Comparison of ENCODE assay signal across 9 mouse cellular contexts in genomic region chr11:95990886-95991708, GRCm38 (mm10). TPM values are rescaled to one million over a fixed set of nuclear protein-coding genes. Genes with fewer than 3 reads are reported as not detected.
DNase-seq lines count a peak whose midpoint lies in the region; ATAC-seq lines count a peak whose summit lies in the region.
"Had no signal": no experiment of that assay in that cellular context is flagged by ENCODE, and none has a peak within 500 bp of the region (broad histone marks: within the 10 kb centered on the region; RNA-seq: fewer than 3 reads in every experiment).

No protein-coding gene starts in this region.

- H3K4me3 ChIP-seq in kidney, embryonic 16.5 days (ENCODE audit: low read length), result peak overlapping the region; percentile 50
- H3K4me3 ChIP-seq in heart, embryonic 15.5 days, result peak overlapping the region; percentile 59
- H3K4me3 ChIP-seq in stomach, embryonic 14.5 days (ENCODE audit: low read depth, low read length), result peak overlapping the region; percentile 50

- peak overlapping the region; percentile 70 for H3K4me2 ChIP-seq in kidney, embryonic 16.5 days (replicated peaks; ENCODE audit: low read depth, low read length)
- H3K4me2 ChIP-seq in heart, embryonic 15.5 days, result peak overlapping the region; percentile 90
- H3K4me2 ChIP-seq in stomach, embryonic 14.5 days (replicated peaks; ENCODE audit: low read depth, low read length), result peak overlapping the region; percentile 80

- H3K27me3 ChIP-seq in kidney, embryonic 16.5 days (ENCODE audit: insufficient read depth, low read length), result no peaks in the 10 kb centered on the region
- no peaks in the 10 kb centered on the region for H3K27me3 ChIP-seq in heart, embryonic 15.5 days
- H3K27me3 ChIP-seq in stomach, embryonic 14.5 days (ENCODE audit: control insufficient read depth, insufficient read depth, low read length), result no peaks in the 10 kb centered on the region

- peaks cover 4% of the 10 kb centered on the region; the same call in 1 of the 2 replicates for H3K9me3 ChIP-seq in kidney, embryonic 16.5 days (ENCODE audit: low read length)
- no peaks in the 10 kb centered on the region for H3K9me3 ChIP-seq in heart, embryonic 15.5 days (replicated peaks)
- no peaks in the 10 kb centered on the region for H3K9me3 ChIP-seq in stomach, embryonic 14.5 days (ENCODE audit: control insufficient read depth, low read depth, low read length)

- DNase-seq in kidney, adult 18-20 months, result no peak
- peak; percentile 93 for DNase-seq in embryo, embryonic 10.5 days (ENCODE audit: low spot score)
- DNase-seq in liver, result peak; percentile 70
- no peak for DNase-seq in cerebellum, postnatal 36 days
- DNase-seq in adrenal gland, adult 2 months, result no peak

- peak overlapping the region; percentile 76 for H3K9ac ChIP-seq in kidney, embryonic 16.5 days (replicated peaks; ENCODE audit: low read length)
- peak overlapping the region; percentile 73 for H3K9ac ChIP-seq in heart, embryonic 15.5 days
- H3K9ac ChIP-seq in stomach, embryonic 14.5 days (replicated peaks; ENCODE audit: low read depth, low read length), result peak overlapping the region; percentile 67

- peaks cover 64% of the 10 kb centered on the region for H3K4me1 ChIP-seq in kidney, embryonic 16.5 days (ENCODE audit: insufficient read depth, low read length)
- H3K4me1 ChIP-seq in heart, embryonic 15.5 days (replicated peaks), result peaks cover 57% of the 10 kb centered on the region
- H3K4me1 ChIP-seq in stomach, embryonic 14.5 days (ENCODE audit: control insufficient read depth, insufficient read depth, low read length), result peaks cover 54% of the 10 kb centered on the region

- peak; percentile 88 for ATAC-seq in kidney, embryonic 16.5 days (ENCODE audit: low FRiP score, low TSS enrichment)
- peak; percentile 50 for ATAC-seq in heart, embryonic 15.5 days (replicated peaks; ENCODE audit: insufficient number of reproducible peaks, insufficient read depth, low FRiP score, low read depth)
- peak; percentile 72 for ATAC-seq in stomach, embryonic 14.5 days (ENCODE audit: insufficient number of reproducible peaks, insufficient read depth, low FRiP score, low read depth)

- H3K27ac ChIP-seq in kidney, embryonic 16.5 days (ENCODE audit: low read length), result peak overlapping the region; percentile 98
- peak overlapping the region; percentile 84 for H3K27ac ChIP-seq in heart, embryonic 15.5 days
- H3K27ac ChIP-seq in stomach, embryonic 14.5 days (ENCODE audit: low read length), result peak overlapping the region; percentile 92

- H3K36me3 ChIP-seq in kidney, embryonic 16.5 days (ENCODE audit: insufficient read depth, low read length), result peaks cover 6% of the 10 kb centered on the region; the same call in 1 of the 2 replicates
- H3K36me3 ChIP-seq in heart, embryonic 15.5 days, result no peaks in the 10 kb centered on the region
- H3K36me3 ChIP-seq in stomach, embryonic 14.5 days (ENCODE audit: control insufficient read depth, insufficient read depth, low read length), result no peaks in the 10 kb centered on the region; the same call in 1 of the 2 replicates

- WGBS in kidney, embryonic 16.5 days, result 7% methylated on average over 31 of the region's 49 CpGs
- 6% methylated on average over 44 of the region's 49 CpGs for WGBS in heart, embryonic 15.5 days
- 5% methylated on average over 28 of the region's 49 CpGs for WGBS in stomach, embryonic 14.5 days

RNA-seq across cellular contexts. Expression of gene Igf2bp1, which starts 14.6 kb away (rescaled TPM):
- polyA plus RNA-seq in kidney, embryonic 16.5 days (2015; fragmentation: Nextera tagmentation; extraction: Ambion mirVana), result 57.2 and 62.5 TPM in 2 replicates
- 20.6 and 25.7 TPM in 2 replicates for polyA plus RNA-seq in heart, embryonic 15.5 days (2015; fragmentation: Nextera tagmentation; extraction: Ambion mirVana)
- polyA plus RNA-seq in stomach, embryonic 14.5 days (2014; fragmentation: Nextera tagmentation; extraction: Ambion mirVana), result 24.9 and 28.5 TPM in 2 replicates
- total RNA-seq in adrenal gland, adult 2 months (2021), result under 1 TPM; 0.59 to 0.95 TPM
- 0.10 and 0.19 TPM in 2 replicates for polyA plus RNA-seq in adrenal gland, adult 2 months (2012; rRNA removed)

RNA-seq across cellular contexts. Expression of gene Gip, which starts 33.2 kb away (rescaled TPM):
- polyA plus RNA-seq in kidney, embryonic 16.5 days (2015; fragmentation: Nextera tagmentation; extraction: Ambion mirVana), result not detected in 2 replicates
- not detected in 2 replicates for polyA plus RNA-seq in heart, embryonic 15.5 days (2015; fragmentation: Nextera tagmentation; extraction: Ambion mirVana)
- 1.1 TPM in 1 of 2 replicates, not detected in the other for polyA plus RNA-seq in stomach, embryonic 14.5 days (2014; fragmentation: Nextera tagmentation; extraction: Ambion mirVana)
- total RNA-seq in adrenal gland, adult 2 months (2021), result not detected
- not detected in 2 replicates for polyA plus RNA-seq in adrenal gland, adult 2 months (2012; rRNA removed)
- total RNA-seq: left cerebral cortex, postnatal 25 days had no signal

RNA-seq across cellular contexts. Expression of gene Snf8, which starts 43.6 kb away (rescaled TPM):
- polyA plus RNA-seq in kidney, embryonic 16.5 days (2015; fragmentation: Nextera tagmentation; extraction: Ambion mirVana), result 93.1 and 96.0 TPM in 2 replicates
- 65.5 and 74.2 TPM in 2 replicates for polyA plus RNA-seq in heart, embryonic 15.5 days (2015; fragmentation: Nextera tagmentation; extraction: Ambion mirVana)
- polyA plus RNA-seq in stomach, embryonic 14.5 days (2014; fragmentation: Nextera tagmentation; extraction: Ambion mirVana), result 34.6 and 35.5 TPM in 2 replicates
- 10 to 100 TPM; 79.5 to 92.8 TPM for total RNA-seq in adrenal gland, adult 2 months (2021)
- polyA plus RNA-seq in adrenal gland, adult 2 months (2012; rRNA removed), result 9.6 and 11.3 TPM in 2 replicates

Comparison
In these comparisons a context has a peak if more than half of its experiments do, and no peak if none do; other contexts are left out.
1. DNase-seq: peak in embryo, embryonic 10.5 days (single experiment) and liver (single experiment); none in kidney, adult 18-20 months (single experiment), cerebellum, postnatal 36 days (0 of 2) and adrenal gland, adult 2 months (single experiment).
2. RNA of gene Igf2bp1, which starts 14.6 kb away (polyA plus RNA-seq): 57.2 to 62.5 TPM in kidney, embryonic 16.5 days, 24.9 to 28.5 TPM in stomach, embryonic 14.5 days and 20.6 to 25.7 TPM in heart, embryonic 15.5 days; 0.10 to 0.19 TPM in adrenal gland, adult 2 months; every median in the first group is over 10 times any median in the second.
3. Peak in every context shown above with its lines, with median percentiles within 50 percentile points of each other: ATAC-seq, H3K27ac ChIP-seq, H3K4me2 ChIP-seq, H3K4me3 ChIP-seq and H3K9ac ChIP-seq.